Mouse (Mus musculus): Measurements from ENCODE around the gene Nr1h2. TPM values are rescaled to one million over a fixed set of nuclear protein-coding genes. Genes with fewer than 3 reads are reported as not detected.

Gene Nr1h2
- total RNA-seq, 2 experiments from 2014 or later = 27.4 to 35.4 TPM

GRCm38 (mm10) chr7:44527483-44528398 is 26.0 kb downstream of the Nr1h2 start:
- DNase-seq = peak; percentile 83

DNA sequence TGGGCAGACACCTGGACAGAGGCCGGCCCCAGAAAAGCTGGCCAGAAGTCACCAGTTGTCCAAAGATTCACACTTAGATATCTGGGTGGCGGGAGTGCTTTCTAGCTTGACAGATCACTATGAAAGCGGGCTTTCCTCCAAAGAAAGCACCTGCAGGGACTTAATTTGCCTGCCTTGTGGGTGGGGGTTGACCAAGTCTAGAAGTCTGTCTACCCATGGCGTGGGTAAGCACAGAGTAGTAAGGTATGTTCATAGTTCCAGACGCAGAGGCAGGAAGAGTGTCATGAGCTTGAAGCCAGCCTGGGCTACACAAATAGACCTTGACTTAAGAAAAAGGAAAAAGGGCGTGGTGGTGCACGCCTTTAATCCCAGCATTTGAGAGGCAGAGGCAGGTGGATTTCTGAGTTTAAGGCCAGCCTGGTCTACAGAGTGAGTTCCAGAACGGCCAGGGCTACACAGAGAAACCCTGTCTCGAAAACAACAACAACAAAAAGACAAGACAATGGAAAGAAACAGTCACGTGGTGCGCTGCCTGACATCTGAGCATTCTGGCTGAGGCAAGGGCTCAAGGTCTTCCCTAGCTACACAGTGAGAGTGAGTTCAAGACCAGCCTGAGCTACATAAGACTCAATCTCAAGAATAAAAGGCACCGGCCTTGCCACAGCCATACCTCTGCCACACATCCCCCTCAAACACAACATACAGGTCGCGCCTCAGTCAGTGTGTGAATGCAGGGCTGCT is 27.2 kb downstream of the Nr1h2 start:
- no peak for DNase-seq

DNA sequence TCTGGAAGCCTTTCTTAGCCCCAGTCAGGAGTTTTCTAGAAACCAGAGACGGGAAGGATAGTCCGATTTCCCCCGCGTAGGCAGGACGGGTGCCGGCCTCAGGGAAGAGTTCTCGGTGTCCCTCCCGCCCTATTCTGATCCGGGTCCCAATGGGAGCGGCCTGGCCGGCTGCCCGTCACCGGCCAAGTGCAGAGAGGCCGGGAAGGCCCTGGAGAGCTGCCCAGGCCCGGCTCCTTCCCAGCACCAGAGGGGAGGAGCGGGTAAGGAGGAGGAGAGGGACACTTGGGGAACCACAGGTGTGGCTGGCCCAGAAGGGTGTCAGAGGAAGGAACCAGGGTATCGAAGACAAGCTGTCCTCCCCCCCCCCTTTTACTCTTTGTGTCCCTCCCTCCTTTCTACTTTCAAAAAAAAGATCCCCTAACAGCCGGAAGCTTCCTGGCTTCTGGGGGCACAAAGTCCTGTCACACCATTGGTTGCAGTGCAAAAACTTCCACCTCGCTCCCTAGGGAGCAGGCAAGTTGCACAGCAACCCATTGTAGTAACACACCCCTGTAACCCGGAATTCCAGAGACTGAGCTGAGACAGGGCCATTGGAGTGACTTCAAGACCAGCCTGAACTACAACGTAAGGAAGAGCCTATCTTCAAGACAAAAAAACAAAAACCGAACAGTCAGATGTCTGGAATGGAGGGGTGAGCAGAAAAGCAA is 28.5 kb downstream of the Nr1h2 start:
- peak; percentile 91 for DNase-seq

DNA sequence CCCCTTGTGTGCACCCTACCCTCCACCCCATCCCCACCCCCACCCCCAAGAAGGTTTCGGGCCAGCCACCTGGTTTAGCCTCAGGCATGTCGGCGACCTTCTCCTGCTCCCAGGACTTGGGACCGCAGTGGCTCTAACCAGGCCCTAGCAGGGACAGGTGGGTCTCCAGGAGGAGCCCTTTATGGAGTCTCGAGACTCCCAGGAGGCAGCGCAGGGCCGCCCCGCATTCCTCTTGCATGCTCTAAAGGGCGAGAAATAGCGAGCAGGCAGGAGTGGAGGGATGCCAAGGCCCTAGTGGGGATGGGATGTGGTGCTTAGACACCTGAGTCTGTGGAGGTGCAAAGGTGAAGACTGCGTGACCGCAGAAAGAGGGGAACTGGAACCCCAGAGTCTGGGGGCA is 29.2 kb downstream of the Nr1h2 start, which contains the start of gene Mybpc2:
TSS of gene Mybpc2 (minus strand) at position 155 of the 400 bp plus-strand sequence.
- peak; percentile 73 for DNase-seq

- peak; percentile 36 for DNase-seq
Observed at GRCm38 (mm10) chr7:44523056-44523455, 30.7 kb downstream of the Nr1h2 start.

- DNase-seq = peak; percentile 66
Observed at GRCm38 (mm10) chr7:44521710-44522109, 32.0 kb downstream of the Nr1h2 start.

GRCm38 (mm10) chr7:44520990-44521389 is 32.8 kb downstream of the Nr1h2 start:
- no peak for DNase-seq

- no peak for DNase-seq
Observed at GRCm38 (mm10) chr7:44519240-44519913, 34.4 kb downstream of the Nr1h2 start.

DNA sequence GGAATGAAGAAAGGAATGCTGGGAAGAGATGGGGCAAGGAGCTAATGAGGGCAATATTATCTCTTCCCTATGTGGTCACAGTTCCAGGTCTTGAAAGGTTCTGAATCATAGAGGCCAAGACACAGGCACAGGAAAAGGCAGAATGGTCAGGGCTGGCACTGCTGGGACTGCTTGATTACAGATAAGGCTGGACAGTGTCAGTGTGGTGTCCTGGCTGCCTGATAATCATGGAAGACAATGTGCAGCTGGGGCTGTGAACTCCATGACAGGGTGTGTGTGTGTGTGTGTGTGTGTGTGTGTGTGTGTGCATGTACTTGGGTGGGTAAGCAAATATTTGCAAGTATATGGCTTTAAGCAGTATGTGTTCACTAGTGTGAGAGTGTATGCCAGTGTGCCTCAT is 46.3 kb downstream of the Nr1h2 start:
- DNase-seq = no peak

DNA sequence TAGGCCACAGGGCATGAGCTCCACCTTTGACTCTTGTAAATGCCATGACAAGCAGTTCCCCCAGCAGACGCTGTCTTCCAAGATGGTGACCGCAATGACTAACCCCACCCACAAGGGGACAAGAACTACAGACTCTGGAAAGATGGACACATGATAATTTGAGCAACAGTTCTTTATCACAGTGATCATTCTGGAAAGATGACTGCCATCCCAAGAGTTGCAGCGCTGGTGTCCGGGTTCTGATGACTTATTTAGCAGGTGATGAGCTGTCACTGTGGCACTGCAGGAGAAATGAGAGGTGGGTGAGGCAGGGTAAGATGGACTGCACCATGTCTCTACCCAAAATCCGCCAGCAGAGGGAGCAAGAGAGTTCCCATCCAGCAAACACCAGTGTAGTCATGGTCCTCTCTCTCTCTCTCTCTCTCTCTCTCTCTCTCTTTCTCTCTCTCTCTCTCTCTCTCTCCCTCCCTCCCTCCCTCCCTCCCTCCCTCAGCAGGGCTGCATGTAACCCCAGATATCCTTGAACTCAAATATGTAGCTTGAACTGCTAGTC is 52.1 kb downstream of the Nr1h2 start:
- DNase-seq = peak; percentile 74

- no peak for DNase-seq
Observed at GRCm38 (mm10) chr7:44500046-44500445, 53.7 kb downstream of the Nr1h2 start.

Small RNA genes within 50 kb of the gene (microRNA-seq; reads per million reads assigned to microRNA genes)
- gene Mir7053 = 0 to 0.25 reads per million in 2 experiments

Other genes with a start within 250 kb of the Nr1h2 start
- 1 to 10 TPM; 5.0 to 6.8 TPM for gene Clec11a, start 247.0 kb downstream of the Nr1h2 start, total RNA-seq (2021)
- gene Shank1, start 243.7 kb downstream of the Nr1h2 start, total RNA-seq (2021) = 1 to 10 TPM; 2.0 to 2.7 TPM
- gene Syt3, start 169.8 kb downstream of the Nr1h2 start, total RNA-seq (2021) = under 1 TPM; 0.38 to 0.41 TPM
- gene 1700008O03Rik, start 168.1 kb downstream of the Nr1h2 start, total RNA-seq (2021) = not detected
- 1 to 10 TPM; 1.9 to 2.5 TPM for gene Lrrc4b, start 124.9 kb downstream of the Nr1h2 start, total RNA-seq (2021)
- gene Aspdh, start 88.6 kb downstream of the Nr1h2 start, total RNA-seq (2021) = not detected
- 10 to 100 TPM; 61.5 to 68.3 TPM for gene Josd2, start 86.0 kb downstream of the Nr1h2 start, total RNA-seq (2021)
- 10 to 100 TPM; 50.8 to 52.6 TPM for gene Emc10, start 57.4 kb downstream of the Nr1h2 start, total RNA-seq (2021)
- gene Fam71e1, start 57.4 kb downstream of the Nr1h2 start, total RNA-seq (2021) = 1 to 10 TPM; 4.3 to 5.7 TPM
- 1,000 to 10,000 TPM; 2,219 to 2,666 TPM for gene Mybpc2, start 29.3 kb downstream of the Nr1h2 start, total RNA-seq (2021)
- 1 to 10 TPM in 1 of 2 experiments, not detected in 1; 1.2 TPM for gene Spib, start 21.9 kb downstream of the Nr1h2 start, total RNA-seq (2021)
- 10 to 100 TPM in 1 of 2 experiments, 1 to 10 TPM in 1; 8.1 to 14.7 TPM for gene Pold1, start 5.1 kb downstream of the Nr1h2 start, total RNA-seq (2021)
- under 1 TPM in 1 of 2 experiments, not detected in 1; 0.99 TPM for gene Napsa, start 18.4 kb upstream of the Nr1h2 start, total RNA-seq (2021)
- 1 to 10 TPM; 1.4 to 1.6 TPM for gene Kcnc3, start 36.7 kb upstream of the Nr1h2 start, total RNA-seq (2021)
- 10 to 100 TPM; 21.4 to 23.3 TPM for gene Myh14, start 116.9 kb upstream of the Nr1h2 start, total RNA-seq (2021)
- not detected for gene Izumo2, start 154.8 kb upstream of the Nr1h2 start, total RNA-seq (2021)
- gene Vrk3, start 194.5 kb upstream of the Nr1h2 start, total RNA-seq (2021) = 10 to 100 TPM; 16.7 to 18.5 TPM
- gene Zfp473, start 197.1 kb upstream of the Nr1h2 start, total RNA-seq (2021) = under 1 TPM in 1 of 2 experiments, not detected in 1; 0.29 TPM